ENCODE assay signal across 27 mouse cellular contexts in the genomic region with DNA sequence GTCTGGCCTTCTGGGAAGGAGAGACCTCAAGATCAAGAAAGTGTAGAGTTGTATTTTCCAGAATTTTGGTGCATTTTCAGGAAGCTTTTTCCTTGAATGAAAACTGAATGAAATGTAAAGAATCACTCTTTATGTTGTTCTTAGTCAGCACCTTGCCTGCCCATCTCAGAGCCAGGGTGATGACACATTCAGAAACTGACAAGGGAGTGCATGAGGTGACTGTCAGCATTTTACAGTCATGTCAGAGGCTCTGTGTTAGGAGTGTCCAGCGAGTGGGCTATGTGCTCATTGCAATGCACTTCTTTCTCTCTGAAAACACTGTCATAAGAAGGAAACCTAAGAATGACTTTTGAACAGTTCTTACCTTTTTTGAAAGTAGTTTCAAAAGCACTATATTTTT.
DNase-seq lines count a peak whose midpoint lies in the region; ATAC-seq and TF ChIP-seq lines count a peak whose summit lies in the region.
"Had no signal": no experiment of that assay in that cellular context is flagged by ENCODE, and none has a peak within 500 bp of the region (broad histone marks: within the 10 kb centered on the region; RNA-seq: fewer than 3 reads in every experiment).

No protein-coding gene starts in this region.

- peak in 1 of 2 experiments; percentile 23; a peak in 1 of 4 replicates for TF ChIP-seq EP300 in MEL (IDR thresholded peaks at IDR 0.05; ENCODE audit: low read depth in 1 of 2, low read length in 2 of 2)

- H3K27me3 ChIP-seq in MEL (ENCODE audit: control insufficient read depth in 1 of 2, insufficient read depth in 2 of 2, low read length in 2 of 2), result no peaks in the 10 kb centered on the region
- no peaks in the 10 kb centered on the region for H3K27me3 ChIP-seq in forebrain, embryonic 13.5 days
- H3K27me3 ChIP-seq: heart, embryonic 12.5 days; heart, embryonic 15.5 days; Patski had no signal

- H3K9ac ChIP-seq in MEL (ENCODE audit: control insufficient read depth, low read depth, low read length, poor library complexity, severe bottlenecking), result peak overlapping the region; percentile 46
- no peak overlapping the region for H3K9ac ChIP-seq in forebrain, embryonic 13.5 days
- H3K9ac ChIP-seq: forebrain, postnatal 0 days; heart, embryonic 12.5 days; heart, embryonic 15.5 days; hindbrain, embryonic 14.5 days had no signal

- no peak overlapping the region for H3K4me3 ChIP-seq in MEL (ENCODE audit: control insufficient read depth in 1 of 2, insufficient read depth in 1 of 2, low read depth in 2 of 2, low read length in 2 of 2)
- no peak overlapping the region for H3K4me3 ChIP-seq in forebrain, embryonic 13.5 days
- H3K4me3 ChIP-seq: forebrain, embryonic 10.5 days; heart, embryonic 12.5 days; heart, embryonic 15.5 days had no signal

- no peak for TF ChIP-seq CTCF in MEL (IDR thresholded peaks at IDR 0.05 in 2 of 3, conservative IDR thresholded peaks at IDR 0.05 in 1 of 3; ENCODE audit: control insufficient read depth in 1 of 3, insufficient read depth in 1 of 3, low read depth in 2 of 3, low read length in 3 of 3, poor library complexity in 1 of 3, severe bottlenecking in 1 of 3)

- no peaks in the 10 kb centered on the region for H3K9me3 ChIP-seq in MEL (replicated peaks; ENCODE audit: insufficient read depth, low read length)
- no peaks in the 10 kb centered on the region for H3K9me3 ChIP-seq in forebrain, embryonic 13.5 days (replicated peaks)
- H3K9me3 ChIP-seq: forebrain, embryonic 10.5 days; heart, embryonic 12.5 days; heart, embryonic 15.5 days had no signal

- 96% methylated on average over 1 of the region's 1 CpGs for WGBS in forebrain, embryonic 13.5 days

- ATAC-seq in inflammation-experienced regulatory T-cells, adult 6 months, result peak; percentile 43
- no peak for ATAC-seq in forebrain, embryonic 13.5 days
- no peak for ATAC-seq in frontal cortex, adult (ENCODE audit: low TSS enrichment)
- ATAC-seq: forebrain, embryonic 14.5 days; forebrain, postnatal 0 days; intestine, embryonic 16.5 days; Patski had no signal

- H3K4me1 ChIP-seq in MEL (ENCODE audit: control insufficient read depth in 1 of 2, insufficient read depth in 2 of 2, low read length in 2 of 2), result peaks cover 35% of the 10 kb centered on the region in 2 experiments
- no peaks in the 10 kb centered on the region for H3K4me1 ChIP-seq in forebrain, embryonic 13.5 days
- H3K4me1 ChIP-seq: heart, embryonic 12.5 days; heart, embryonic 15.5 days had no signal

- H3K4me2 ChIP-seq in forebrain, embryonic 13.5 days, result no peak overlapping the region
- H3K4me2 ChIP-seq: heart, embryonic 12.5 days; heart, embryonic 15.5 days; hindbrain, embryonic 14.5 days had no signal

- TF ChIP-seq RAD21 in MEL (IDR thresholded peaks at IDR 0.05; ENCODE audit: low read depth, low read length), result no peak

- TF ChIP-seq POLR2A in MEL (IDR thresholded peaks at IDR 0.05; ENCODE audit: control insufficient read depth in 1 of 2, insufficient read depth in 1 of 2, low read depth in 1 of 2, low read length in 2 of 2, poor library complexity in 1 of 2), result no peak

- H3K27ac ChIP-seq in MEL (ENCODE audit: control insufficient read depth, low read depth, low read length), result peak overlapping the region; percentile 94
- no peak overlapping the region for H3K27ac ChIP-seq in forebrain, embryonic 13.5 days
- H3K27ac ChIP-seq: forebrain, embryonic 10.5 days; heart, embryonic 15.5 days; hindbrain, embryonic 14.5 days had no signal

- peaks cover 0 to 47% of the 10 kb centered on the region in 2 experiments; a peak in 2 of 4 replicates for H3K36me3 ChIP-seq in MEL (ENCODE audit: control insufficient read depth in 1 of 2, insufficient read depth in 2 of 2, low read length in 2 of 2)
- H3K36me3 ChIP-seq in forebrain, embryonic 13.5 days (ENCODE audit: poor library complexity, severe bottlenecking), result no peaks in the 10 kb centered on the region
- H3K36me3 ChIP-seq: forebrain, embryonic 10.5 days; heart, embryonic 12.5 days; heart, embryonic 15.5 days had no signal

- DNase-seq in 3T3-L1 (ENCODE audit: low read depth, low spot score) (peak; percentile 51), 416B (ENCODE audit: low read depth) (peak; percentile 61), MEL (ENCODE audit: low read depth, low spot score) (peak; percentile 59)
- DNase-seq in cerebellum, adult 8-10 months, result no peak
- DNase-seq: adrenal gland, postnatal 10 days; adrenal gland, postnatal 36 days; cerebellum, adult 18-20 months; cerebellum, adult 9-11 months; cerebellum, postnatal 36 days; embryo, embryonic 11 days; forebrain, postnatal 0 days; gastrocnemius, postnatal 25 days; heart, adult 18-20 months; heart, postnatal 10 days; heart, postnatal 4 days; kidney, adult 18-20 months; kidney, adult 9 months had no signal

- no peaks in the 10 kb centered on the region; the same call in 1 of the 2 replicates for H3K79me2 ChIP-seq in MEL (ENCODE audit: control insufficient read depth, insufficient read depth, low read length, poor library complexity)

TF ChIP-seq in MEL, 35 proteins besides CTCF, POLR2A, EP300 and RAD21:
- 0 out of 2 replicates have a peak, but pooled peaks have one; percentile 32 for TF ChIP-seq ETS1 (IDR thresholded peaks at IDR 0.05; ENCODE audit: low read depth, low read length)
- TF ChIP-seq SIN3A (IDR thresholded peaks at IDR 0.05; ENCODE audit: low read length), result peak; percentile 11; the same call in 1 of the 2 replicates
- no peak for TF ChIP-seq RCOR1 (IDR thresholded peaks at IDR 0.05; ENCODE audit: low read depth, low read length)
- TF ChIP-seq MXI1 (IDR thresholded peaks at IDR 0.05; ENCODE audit: low read depth, low read length), result peak; percentile 40; the same call in 1 of the 2 replicates
